Mouse (Mus musculus) cortical plate, adult 2 months (tissue): ENCODE results near the gene Cers1. TPM values are rescaled to one million over a fixed set of nuclear protein-coding genes. Genes with fewer than 3 reads are reported as not detected.

Source experiments
- H3K27ac ChIP-seq: fragments of 200-500 bp; 2 replicates; pipeline ENCODE4 v1.5.1; 2012; ENCODE audit warnings: low read length, control low read depth, inconsistent platforms; ENCODE audit not compliant: insufficient read depth
- H3K4me1 ChIP-seq: fragments of 200-500 bp; 2 replicates; pipeline ENCODE4 v1.6.1; 2011; ENCODE audit warnings: low read length; ENCODE audit not compliant: control insufficient read depth, insufficient read depth
- H3K4me3 ChIP-seq: fragments of 200-500 bp; 2 replicates; pipeline ENCODE4 v1.5.1; 2011; ENCODE audit warnings: mild to moderate bottlenecking, low read length, control low read depth; ENCODE audit not compliant: insufficient read depth
- CTCF ChIP-seq: fragments of 200-500 bp; IDR thresholded peaks from 2 replicates; pipeline ENCODE4 v1.5.1; 2011; ENCODE audit warnings: mild to moderate bottlenecking, control low read depth, low read length; ENCODE audit not compliant: insufficient read depth; ENCODE audit errors: extremely low read depth
- POLR2A ChIP-seq: fragments of 200-500 bp; IDR thresholded peaks from 2 replicates; pipeline ENCODE4 v1.6.1; 2011; ENCODE audit warnings: mild to moderate bottlenecking, low read length, control low read depth; ENCODE audit not compliant: insufficient read depth; ENCODE audit errors: extremely low read depth
- polyA plus RNA-seq: library from polyadenylated mRNA; depleted of rRNA; stranded (reverse); fragments of >200 nt; gene quantifications from 2 replicates; pipeline ENCODE4 v1.2.3, GENCODE M21; 2012; rRNA removed

Cers1 gene
- polyA plus RNA-seq = 79.8 and 84.8 TPM in 2 replicates

DNA sequence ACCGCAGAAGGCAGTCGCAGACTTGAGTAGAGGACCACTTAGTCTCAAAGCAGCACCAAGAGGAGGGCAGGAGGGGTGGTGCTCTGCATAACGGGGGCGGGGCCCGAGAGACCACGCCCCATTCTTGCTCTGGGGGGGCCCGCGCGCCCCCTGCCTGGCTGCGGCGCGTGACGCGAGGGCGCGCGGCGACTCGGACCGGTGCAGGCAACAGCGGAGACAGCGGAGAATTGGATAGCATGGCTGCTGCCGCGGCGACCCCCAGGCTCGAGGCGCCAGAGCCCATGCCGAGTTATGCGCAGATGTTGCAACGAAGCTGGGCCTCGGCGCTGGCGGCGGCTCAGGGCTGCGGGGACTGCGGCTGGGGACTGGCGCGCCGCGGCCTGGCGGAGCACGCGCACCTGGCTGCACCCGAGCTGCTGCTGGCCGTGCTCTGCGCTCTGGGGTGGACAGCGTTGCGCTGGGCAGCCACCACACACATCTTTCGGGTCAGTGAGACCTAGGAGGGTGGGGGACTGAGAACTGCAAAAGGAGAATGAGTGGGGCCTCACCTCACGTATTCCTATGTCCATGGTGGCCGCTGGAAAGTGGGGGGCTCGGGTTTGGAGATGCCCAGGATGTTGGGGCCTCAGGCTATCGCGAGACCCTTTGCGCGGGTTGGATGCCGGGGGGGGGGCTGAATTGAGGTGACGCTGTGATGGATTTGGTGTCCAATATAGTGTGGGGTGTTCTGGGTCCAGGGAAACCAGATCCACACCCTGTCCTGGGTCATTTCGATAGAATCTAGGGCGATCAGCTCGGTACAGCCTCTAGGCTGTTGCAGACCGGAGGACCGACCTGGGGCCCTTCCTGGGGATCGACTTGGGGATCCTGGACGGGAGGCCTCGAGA is at the start of gene Cers1:
Cers1 (plus strand) TSS at position 152 of the 887 bp plus-strand sequence.
- no peaks in the 10 kb centered on the region for H3K4me1 ChIP-seq

DNA sequence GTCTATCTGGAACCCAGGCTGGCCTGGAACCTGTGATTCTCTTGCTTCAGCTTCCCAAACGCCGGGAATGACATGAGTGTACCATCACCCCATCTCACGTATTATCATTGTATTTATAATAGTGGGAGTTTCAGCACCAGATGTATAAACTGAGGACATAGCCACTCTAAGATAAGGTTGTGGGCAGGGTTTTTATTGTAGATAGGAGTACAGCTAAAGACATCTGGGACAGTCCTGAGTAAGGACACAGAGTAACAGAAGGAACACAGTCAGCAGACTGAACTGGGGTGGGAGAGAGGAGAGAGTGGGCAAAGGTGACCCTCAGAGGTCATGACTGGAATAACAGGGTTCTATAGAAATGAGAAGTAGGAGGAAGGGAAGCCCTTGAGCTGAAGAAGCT is 47.9 kb upstream of the Cers1 start:
- TF ChIP-seq CTCF (no peak), POLR2A (no peak)
- H3K27ac ChIP-seq = no peak overlapping the region
- no peak overlapping the region for H3K4me3 ChIP-seq
- H3K4me1 ChIP-seq = peaks cover 2% of the 10 kb centered on the region

More for the DNA sequence above, at the start of gene Cers1:
- Histone ChIP-seq H3K27ac (peak within 1 kb of the TSS; percentile 95), H3K4me3 (peak within 1 kb of the TSS; percentile 89)
- TF ChIP-seq CTCF (no peak), POLR2A (peak; percentile 53; the same call in 1 of the 2 replicates)

DNA sequence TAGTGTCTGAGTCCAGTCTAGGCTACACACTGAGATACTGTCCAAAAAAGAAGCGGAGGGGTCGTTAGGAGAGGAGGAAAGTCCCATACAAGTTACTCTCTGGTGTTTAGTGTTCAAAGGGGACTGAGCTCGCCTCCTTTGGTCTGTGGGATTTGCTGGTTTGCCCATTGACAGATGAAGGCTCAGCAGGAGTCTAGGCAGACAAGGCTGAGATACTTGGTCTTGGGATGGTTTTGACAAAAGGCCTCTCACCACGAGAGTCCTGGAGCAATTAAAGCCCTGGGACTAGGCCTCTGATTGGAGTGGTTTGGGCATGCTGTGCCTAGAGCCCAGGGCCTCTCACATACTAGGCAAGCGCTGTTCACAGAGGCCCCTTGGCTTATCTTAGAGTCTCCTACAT is 47.3 kb upstream of the Cers1 start:
- peaks cover 2% of the 10 kb centered on the region for H3K4me1 ChIP-seq
- no peak overlapping the region for H3K4me3 ChIP-seq
- H3K27ac ChIP-seq = no peak overlapping the region
- TF ChIP-seq CTCF (no peak), POLR2A (no peak)

DNA sequence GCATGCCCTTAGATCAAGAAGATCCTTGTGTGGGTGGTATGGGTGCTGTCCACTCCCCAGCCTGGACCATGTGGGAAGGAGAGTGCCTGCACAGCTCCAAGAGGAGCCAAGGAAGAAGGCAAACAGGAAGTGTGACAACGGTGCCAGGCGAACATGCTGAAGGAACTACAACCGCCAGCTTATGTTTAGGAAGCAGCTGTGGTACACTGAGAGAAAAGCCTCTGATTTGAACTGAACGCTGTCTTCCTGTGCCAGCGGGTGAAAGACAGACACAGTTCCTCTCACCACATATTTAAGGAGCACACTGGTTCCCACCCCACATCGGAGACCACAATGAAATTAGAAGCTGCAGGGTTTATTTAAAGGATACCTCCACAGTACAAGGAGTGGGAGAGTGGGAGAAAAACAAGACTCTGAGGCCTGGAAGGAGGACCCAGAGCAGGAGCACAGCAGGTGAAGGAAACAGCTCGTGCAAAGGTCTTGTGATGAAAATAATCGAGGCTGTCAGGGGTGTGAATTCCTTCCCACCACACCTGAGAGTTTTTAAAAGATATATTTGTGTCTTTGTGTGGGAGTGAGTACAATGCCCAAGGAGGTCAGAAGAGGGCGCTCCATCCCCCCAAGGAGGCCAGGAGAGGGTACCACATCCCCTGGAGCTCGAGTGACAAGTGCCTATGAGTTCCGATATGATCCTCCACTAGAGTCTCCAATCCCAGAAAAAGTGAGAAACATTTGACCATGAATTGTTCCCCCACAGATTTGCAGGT is 46.6 kb upstream of the Cers1 start:
- Histone ChIP-seq H3K4me3 (no peak overlapping the region), H3K4me1 (peaks cover 2% of the 10 kb centered on the region), H3K27ac (no peak overlapping the region)
- peak; percentile 41 for TF ChIP-seq CTCF
- 0 out of 2 replicates have a peak, but pooled peaks have one; percentile 19 for TF ChIP-seq POLR2A

DNA sequence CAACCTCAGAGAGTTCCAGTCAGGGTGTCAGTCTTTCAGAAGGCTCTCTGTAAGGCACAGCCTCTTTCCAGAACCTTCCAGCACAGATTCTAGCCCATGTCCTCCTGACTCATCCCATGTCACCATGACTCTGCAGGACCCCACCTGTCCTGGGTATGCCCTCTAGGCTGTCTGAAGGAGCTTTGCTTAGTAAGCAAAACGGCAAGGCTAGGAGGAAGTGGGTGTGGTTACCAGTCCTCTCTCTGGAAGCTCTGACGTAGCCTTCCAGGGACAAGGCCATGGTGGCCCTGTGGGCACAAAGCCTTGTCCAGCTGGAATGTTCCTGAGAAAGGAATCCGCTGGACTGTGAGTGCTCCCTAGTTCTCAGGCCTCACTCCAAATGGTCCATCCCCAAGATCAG is 42.6 kb upstream of the Cers1 start:
- Histone ChIP-seq H3K27ac (no peak overlapping the region), H3K4me3 (no peak overlapping the region), H3K4me1 (peaks cover 2% of the 10 kb centered on the region)
- TF ChIP-seq POLR2A = no peak
- TF ChIP-seq CTCF = no peak

DNA sequence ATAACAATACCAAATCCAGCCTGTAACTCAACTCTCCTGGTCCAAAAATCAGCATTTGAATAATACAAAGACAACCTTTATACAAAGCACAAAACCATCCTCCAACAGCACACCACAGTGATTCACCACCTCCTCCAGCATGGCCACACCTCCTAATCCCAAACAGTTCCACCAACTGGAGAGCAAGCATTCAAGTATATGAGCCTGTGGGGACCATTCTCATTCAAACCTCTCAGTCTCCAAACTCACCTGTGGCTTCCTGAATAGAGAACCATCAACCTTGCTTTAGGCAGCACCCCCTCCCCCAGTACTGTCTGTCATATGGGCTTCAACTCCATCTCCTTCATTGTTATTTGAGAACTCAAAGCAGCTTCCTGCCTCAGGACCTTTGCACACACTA is 41.2 kb upstream of the Cers1 start:
- TF ChIP-seq CTCF (no peak), POLR2A (no peak)
- Histone ChIP-seq H3K4me1 (no peaks in the 10 kb centered on the region; the same call in 1 of the 2 replicates), H3K27ac (no peak overlapping the region), H3K4me3 (no peak overlapping the region)

DNA sequence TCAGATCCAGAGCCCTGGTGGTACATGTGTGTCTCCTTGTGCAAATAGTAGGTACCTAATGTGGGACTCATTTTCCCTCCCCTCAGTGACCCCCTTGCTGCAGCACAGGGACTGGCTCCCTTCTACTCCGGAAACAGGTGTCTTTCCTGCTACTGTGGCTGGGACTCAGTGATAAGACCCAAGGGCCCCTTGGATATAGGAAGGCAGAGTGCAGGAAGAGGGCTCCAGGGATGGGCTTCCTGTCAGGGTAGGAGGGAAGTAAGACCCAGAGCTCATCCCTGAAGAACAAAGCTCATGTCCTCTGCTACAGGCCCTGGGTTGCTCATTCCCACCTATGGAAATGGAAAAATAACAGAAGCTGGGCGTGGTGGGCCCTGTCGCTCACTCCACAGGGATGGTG is 39.1 kb upstream of the Cers1 start:
- TF ChIP-seq CTCF = no peak
- TF ChIP-seq POLR2A = no peak
- no peaks in the 10 kb centered on the region; the same call in 1 of the 2 replicates for H3K4me1 ChIP-seq
- no peak overlapping the region for H3K27ac ChIP-seq
- no peak overlapping the region for H3K4me3 ChIP-seq

DNA sequence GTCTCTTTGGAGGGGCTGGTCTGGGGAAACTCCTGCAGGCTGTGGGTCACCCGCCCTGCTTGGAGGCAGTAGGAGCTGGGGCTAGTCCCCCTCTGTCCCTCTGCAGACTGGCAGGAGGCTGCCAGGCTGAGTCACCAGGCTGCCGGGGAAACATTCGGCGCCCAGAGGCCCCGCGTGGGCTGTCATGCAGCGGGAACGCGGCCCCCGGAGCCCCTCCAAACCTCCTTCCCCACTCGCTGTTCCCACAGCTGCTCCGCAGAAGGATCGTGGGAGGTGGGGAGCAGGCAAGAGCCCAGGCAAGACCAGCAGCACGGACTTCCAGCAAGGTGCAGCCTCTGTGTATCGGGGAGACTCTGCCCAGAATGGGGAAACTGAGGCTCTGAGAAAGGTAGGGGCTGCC is 37.4 kb upstream of the Cers1 start:
- peaks cover 1% of the 10 kb centered on the region; the same call in 1 of the 2 replicates for H3K4me1 ChIP-seq
- H3K4me3 ChIP-seq = no peak overlapping the region
- TF ChIP-seq POLR2A (no peak), CTCF (no peak)
- no peak overlapping the region for H3K27ac ChIP-seq

DNA sequence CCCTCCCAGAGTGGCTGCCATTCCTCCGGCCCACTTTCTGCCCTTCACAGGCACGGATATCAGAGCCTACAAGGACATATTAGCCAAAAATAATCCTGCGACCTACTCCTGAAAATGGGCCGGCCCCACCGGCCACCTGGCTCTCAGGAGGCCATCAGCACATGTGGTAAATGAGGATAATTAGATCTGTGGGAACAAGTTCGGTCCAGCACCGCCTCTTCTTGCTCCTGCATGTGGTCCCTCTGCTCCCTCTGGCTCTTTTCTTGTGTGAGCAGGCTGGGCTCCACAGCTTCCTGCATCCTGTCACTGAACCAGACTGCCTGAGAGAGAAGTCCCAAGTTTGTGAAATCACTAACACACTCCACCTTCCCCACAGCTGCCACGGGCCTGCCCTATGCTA is 36.3 kb upstream of the Cers1 start:
- H3K4me3 ChIP-seq = no peak overlapping the region
- H3K4me1 ChIP-seq = peaks cover 1% of the 10 kb centered on the region; the same call in 1 of the 2 replicates
- H3K27ac ChIP-seq = no peak overlapping the region
- no peak for TF ChIP-seq CTCF
- TF ChIP-seq POLR2A = no peak

DNA sequence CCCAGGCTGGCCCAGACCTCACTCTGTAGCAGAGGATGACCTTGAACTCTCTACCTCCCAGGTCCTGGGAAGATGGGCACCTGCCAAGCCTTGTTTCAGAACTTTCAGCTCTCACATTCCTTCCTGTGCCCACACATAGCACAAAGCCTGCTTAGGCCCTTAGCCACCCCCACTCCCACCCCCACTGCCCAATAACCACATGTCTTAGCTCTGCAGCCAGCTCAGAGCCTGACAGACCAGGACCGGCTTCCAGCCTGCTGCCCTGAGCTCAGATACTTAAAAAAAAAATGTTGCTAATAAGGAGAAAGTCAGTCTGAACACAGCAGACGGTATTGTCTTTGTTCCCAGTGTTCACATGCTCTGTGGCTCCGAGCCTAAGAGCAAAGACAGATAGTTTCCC is 34.6 kb upstream of the Cers1 start:
- Histone ChIP-seq H3K4me1 (peaks cover 1% of the 10 kb centered on the region; the same call in 1 of the 2 replicates), H3K27ac (no peak overlapping the region), H3K4me3 (no peak overlapping the region)
- no peak for TF ChIP-seq CTCF
- TF ChIP-seq POLR2A = no peak
